Mouse (Mus musculus): ENCODE measurements around the gene Man2a2.
A peak's percentile ranks its signal among the peaks of the same experiment; 100 is the strongest.
"Not testable (repeated sequence)": the region's sequence is repeated elsewhere in the genome, so short reads cannot be mapped to it uniquely, and the experiment has no call there.

The Man2a2 gene

GRCm38 (mm10) chr7:80336932-80337331, 34.2 kb downstream of the Man2a2 start:
- no peak for DNase-seq (ENCODE audit: low spot score)

GRCm38 (mm10) chr7:80334848-80335247, 36.3 kb downstream of the Man2a2 start:
- DNase-seq (ENCODE audit: low spot score) = no peak

- no peak for DNase-seq (ENCODE audit: low spot score)
These were observed 39.7 kb downstream of the Man2a2 start for GRCm38 (mm10) chr7:80331433-80331832.

GRCm38 (mm10) chr7:80330278-80330677, 40.9 kb downstream of the Man2a2 start:
- DNase-seq (ENCODE audit: low spot score) = no peak

GRCm38 (mm10) chr7:80326076-80326475, 45.1 kb downstream of the Man2a2 start:
- peak; percentile 62 for DNase-seq (ENCODE audit: low spot score)

- no peak for DNase-seq (ENCODE audit: low spot score)
These were observed 45.8 kb downstream of the Man2a2 start for GRCm38 (mm10) chr7:80325292-80325868.

GRCm38 (mm10) chr7:80324816-80325119, 46.4 kb downstream of the Man2a2 start:
- DNase-seq (ENCODE audit: low spot score) = not testable (repeated sequence)

- peak; percentile 97 for DNase-seq (ENCODE audit: low spot score)
These were observed 46.9 kb downstream of the Man2a2 start, which contains the start of gene Rccd1 for GRCm38 (mm10) chr7:80324043-80324815. TSS of gene Rccd1 (minus strand) at chr7:80324454.

- no peak for DNase-seq (ENCODE audit: low spot score)
These were observed 47.8 kb downstream of the Man2a2 start for GRCm38 (mm10) chr7:80323336-80323735.

- DNase-seq (ENCODE audit: low spot score) = no peak
These were observed 51.2 kb downstream of the Man2a2 start for GRCm38 (mm10) chr7:80319846-80320496.

GRCm38 (mm10) chr7:80318670-80319069, 52.5 kb downstream of the Man2a2 start:
- DNase-seq (ENCODE audit: low spot score) = no peak

- DNase-seq (ENCODE audit: low spot score) = no peak
These were observed 53.6 kb downstream of the Man2a2 start for GRCm38 (mm10) chr7:80317439-80318115.

- no peak for DNase-seq (ENCODE audit: low spot score)
These were observed 55.4 kb downstream of the Man2a2 start for GRCm38 (mm10) chr7:80315733-80316132.

GRCm38 (mm10) chr7:80310771-80311170, 60.4 kb downstream of the Man2a2 start:
- DNase-seq (ENCODE audit: low spot score) = no peak

GRCm38 (mm10) chr7:80307766-80308165, 63.4 kb downstream of the Man2a2 start:
- DNase-seq (ENCODE audit: low spot score) = no peak

- DNase-seq (ENCODE audit: low spot score) = no peak
These were observed 69.7 kb downstream of the Man2a2 start for GRCm38 (mm10) chr7:80301522-80301921.

- DNase-seq (ENCODE audit: low spot score) = no peak
These were observed 71.6 kb downstream of the Man2a2 start for GRCm38 (mm10) chr7:80299568-80299967.

All from testis, postnatal 10 days (tissue).